Mouse (Mus musculus): Measurements from ENCODE around the gene Tdp2. TPM values are rescaled to one million over a fixed set of nuclear protein-coding genes. Genes with fewer than 3 reads are reported as not detected.
A peak's percentile ranks its signal among the peaks of the same experiment; 100 is the strongest.

Gene Tdp2
- polyA plus RNA-seq, 1 experiment from 2014 or later = 87.4 TPM

- Histone ChIP-seq H3K36me3 (ENCODE audit: control insufficient read depth, insufficient read depth, low read length) (no peaks in the 10 kb centered on the region), H3K27me3 (ENCODE audit: control insufficient read depth, insufficient read depth, low read length) (no peaks in the 10 kb centered on the region), H3K4me3 (ENCODE audit: low read depth, low read length) (no peak overlapping the region), H3K9ac (ENCODE audit: low read length) (no peak overlapping the region), H3K27ac (ENCODE audit: low read depth, low read length) (no peak overlapping the region), H3K4me2 (ENCODE audit: low read depth, low read length, severe bottlenecking) (no peak overlapping the region), H3K9me3 (ENCODE audit: control insufficient read depth, low read length) (no peaks in the 10 kb centered on the region), H3K4me1 (replicated peaks; ENCODE audit: control insufficient read depth, insufficient read depth, low read length) (no peaks in the 10 kb centered on the region)
- no peak for DNase-seq (ENCODE audit: low spot score)
- WGBS = 88% methylated on average over 6 of the region's 6 CpGs
- ATAC-seq (replicated peaks; ENCODE audit: low FRiP score) = no peak
Measured at GRCm38 (mm10) chr13:24880208-24880607, 48.7 kb downstream of the Tdp2 start.

DNA sequence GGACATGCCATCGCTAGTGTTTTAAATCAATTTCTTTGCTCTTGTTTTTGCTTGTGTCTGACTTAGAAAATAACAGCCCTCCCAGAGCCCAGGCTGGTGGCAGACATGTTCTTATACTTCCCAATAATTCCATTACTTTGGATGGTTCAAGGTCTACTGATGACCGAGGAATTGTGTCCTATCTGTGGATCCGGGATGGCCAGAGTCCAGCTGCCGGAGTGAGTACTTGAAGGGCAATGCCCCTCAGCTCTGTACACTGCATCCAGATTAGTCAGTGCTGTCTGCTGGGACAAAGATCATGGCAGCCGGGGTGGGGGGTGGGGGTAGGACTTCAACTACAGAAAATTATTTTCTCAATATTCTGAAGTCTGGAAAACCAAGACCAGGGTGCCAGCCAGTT is 49.2 kb downstream of the Tdp2 start:
- 97% methylated on average over 5 of the region's 5 CpGs for WGBS
- H3K36me3 ChIP-seq (ENCODE audit: control insufficient read depth, insufficient read depth, low read length) = no peaks in the 10 kb centered on the region
- DNase-seq (ENCODE audit: low spot score) (no peak), ATAC-seq (replicated peaks; ENCODE audit: low FRiP score) (no peak)
- no peak overlapping the region for H3K4me2 ChIP-seq (ENCODE audit: low read depth, low read length, severe bottlenecking)
- H3K4me1 ChIP-seq (replicated peaks; ENCODE audit: control insufficient read depth, insufficient read depth, low read length) = no peaks in the 10 kb centered on the region
- no peaks in the 10 kb centered on the region for H3K27me3 ChIP-seq (ENCODE audit: control insufficient read depth, insufficient read depth, low read length)
- H3K9ac ChIP-seq (ENCODE audit: low read length) = no peak overlapping the region
- H3K27ac ChIP-seq (ENCODE audit: low read depth, low read length) = no peak overlapping the region
- H3K9me3 ChIP-seq (ENCODE audit: control insufficient read depth, low read length) = no peaks in the 10 kb centered on the region
- H3K4me3 ChIP-seq (ENCODE audit: low read depth, low read length) = no peak overlapping the region

GRCm38 (mm10) chr13:24882411-24882810 is 50.9 kb downstream of the Tdp2 start:
- Histone ChIP-seq H3K4me1 (replicated peaks; ENCODE audit: control insufficient read depth, insufficient read depth, low read length) (no peaks in the 10 kb centered on the region), H3K27me3 (ENCODE audit: control insufficient read depth, insufficient read depth, low read length) (no peaks in the 10 kb centered on the region), H3K9ac (ENCODE audit: low read length) (no peak overlapping the region), H3K4me3 (ENCODE audit: low read depth, low read length) (no peak overlapping the region), H3K4me2 (ENCODE audit: low read depth, low read length, severe bottlenecking) (no peak overlapping the region), H3K36me3 (ENCODE audit: control insufficient read depth, insufficient read depth, low read length) (no peaks in the 10 kb centered on the region), H3K27ac (ENCODE audit: low read depth, low read length) (no peak overlapping the region), H3K9me3 (ENCODE audit: control insufficient read depth, low read length) (no peaks in the 10 kb centered on the region)
- 92% methylated on average over 6 of the region's 6 CpGs for WGBS
- DNase-seq (ENCODE audit: low spot score) (peak; percentile 31), ATAC-seq (replicated peaks; ENCODE audit: low FRiP score) (no peak)

DNA sequence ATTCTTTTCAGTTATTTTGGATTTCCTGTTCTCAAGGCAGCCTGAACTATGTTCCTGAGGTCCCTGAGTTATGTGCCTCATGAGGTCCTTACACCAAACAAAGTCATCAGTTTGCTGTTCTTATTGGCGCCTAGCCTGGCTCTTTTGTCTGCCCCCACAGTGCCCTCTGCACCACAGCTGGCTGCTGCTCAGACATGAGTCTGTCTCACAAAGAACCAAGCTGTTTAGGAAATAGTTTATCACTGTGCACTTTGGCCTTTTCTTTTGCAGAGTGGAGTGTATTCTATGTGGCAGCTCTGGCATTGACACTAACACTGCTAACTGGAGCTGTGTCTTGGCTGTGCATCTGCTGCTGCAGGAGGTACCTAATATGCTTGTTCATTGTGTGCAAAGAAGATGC is 58.1 kb downstream of the Tdp2 start:
- Histone ChIP-seq H3K4me1 (replicated peaks; ENCODE audit: control insufficient read depth, insufficient read depth, low read length) (no peaks in the 10 kb centered on the region), H3K27me3 (ENCODE audit: control insufficient read depth, insufficient read depth, low read length) (no peaks in the 10 kb centered on the region), H3K9me3 (ENCODE audit: control insufficient read depth, low read length) (no peaks in the 10 kb centered on the region), H3K27ac (ENCODE audit: low read depth, low read length) (no peak overlapping the region), H3K9ac (ENCODE audit: low read length) (no peak overlapping the region), H3K36me3 (ENCODE audit: control insufficient read depth, insufficient read depth, low read length) (no peaks in the 10 kb centered on the region), H3K4me2 (ENCODE audit: low read depth, low read length, severe bottlenecking) (no peak overlapping the region), H3K4me3 (ENCODE audit: low read depth, low read length) (no peak overlapping the region)
- DNase-seq (ENCODE audit: low spot score) = no peak
- ATAC-seq (replicated peaks; ENCODE audit: low FRiP score) = no peak
- 84% methylated on average over 1 of the region's 1 CpGs for WGBS

Other genes with a start within 250 kb of the Tdp2 start
- 7.3 and 9.5 TPM in 2 replicates for gene Ripor2, start 249.5 kb upstream of the Tdp2 start, polyA plus RNA-seq (2014; fragmentation: Nextera tagmentation; extraction: Ambion mirVana)
- not detected in 2 replicates for gene Armh2, start 90.4 kb upstream of the Tdp2 start, polyA plus RNA-seq (2014; fragmentation: Nextera tagmentation; extraction: Ambion mirVana)
- gene Gmnn, start 69.8 kb upstream of the Tdp2 start, polyA plus RNA-seq (2014; fragmentation: Nextera tagmentation; extraction: Ambion mirVana) = 165 and 169 TPM in 2 replicates
- gene BC005537, start 30.0 kb upstream of the Tdp2 start, polyA plus RNA-seq (2014; fragmentation: Nextera tagmentation; extraction: Ambion mirVana) = 27.5 and 29.3 TPM in 2 replicates
- gene Acot13, start 139 bp upstream of the Tdp2 start, polyA plus RNA-seq (2014; fragmentation: Nextera tagmentation; extraction: Ambion mirVana) = 58.8 and 61.3 TPM in 2 replicates
- gene D130043K22Rik, start 13.5 kb downstream of the Tdp2 start, polyA plus RNA-seq (2014; fragmentation: Nextera tagmentation; extraction: Ambion mirVana) = 0.61 and 0.67 TPM in 2 replicates
- gene Aldh5a1, start 106.0 kb downstream of the Tdp2 start, polyA plus RNA-seq (2014; fragmentation: Nextera tagmentation; extraction: Ambion mirVana) = 10.4 and 10.5 TPM in 2 replicates
- gene Gpld1, start 111.5 kb downstream of the Tdp2 start, polyA plus RNA-seq (2014; fragmentation: Nextera tagmentation; extraction: Ambion mirVana) = 0.44 and 0.87 TPM in 2 replicates
- gene Mrs2, start 188.7 kb downstream of the Tdp2 start, polyA plus RNA-seq (2014; fragmentation: Nextera tagmentation; extraction: Ambion mirVana) = 24.7 and 25.9 TPM in 2 replicates
- gene Dcdc2a, start 224.3 kb downstream of the Tdp2 start, polyA plus RNA-seq (2014; fragmentation: Nextera tagmentation; extraction: Ambion mirVana) = 1.1 and 1.4 TPM in 2 replicates

Measured in forebrain, embryonic 11.5 days (tissue).